Mouse (Mus musculus) telencephalon, adult 2 months (tissue): ENCODE data around the gene Nudt14.

Experiments used
- DNase-seq: peaks from one replicate; pipeline ENCODE4 v3.0.0-alpha.2; 2011; ENCODE audit warnings: low read depth, low spot score

Gene Nudt14

GRCm38 (mm10) chr12:112950040-112950760 lies 8.3 kb upstream of the Nudt14 start:
- peak; percentile 82 for DNase-seq

- no peak for DNase-seq
Observed at GRCm38 (mm10) chr12:112947307-112947706, 5.4 kb upstream of the Nudt14 start.

- no peak for DNase-seq
Observed at GRCm38 (mm10) chr12:112943669-112944068, 1.7 kb upstream of the Nudt14 start.

- DNase-seq = no peak
Observed at GRCm38 (mm10) chr12:112941156-112941775, 658 bp downstream of the Nudt14 start.

- no peak for DNase-seq
Observed at GRCm38 (mm10) chr12:112940710-112941109, 1.2 kb downstream of the Nudt14 start.

GRCm38 (mm10) chr12:112940238-112940637 lies 1.7 kb downstream of the Nudt14 start:
- DNase-seq = no peak

- no peak for DNase-seq
Observed at GRCm38 (mm10) chr12:112938873-112939565, 2.9 kb downstream of the Nudt14 start.

GRCm38 (mm10) chr12:112938366-112938765 lies 3.6 kb downstream of the Nudt14 start:
- no peak for DNase-seq

GRCm38 (mm10) chr12:112937906-112938305 lies 4.0 kb downstream of the Nudt14 start:
- no peak for DNase-seq

- DNase-seq = no peak
Observed at GRCm38 (mm10) chr12:112932647-112933046, 9.3 kb downstream of the Nudt14 start.

- no peak for DNase-seq
Observed at GRCm38 (mm10) chr12:112929562-112930352, 12.2 kb downstream of the Nudt14 start, which contains the start of gene Jag2. Jag2 (minus strand) TSS chr12:112929776.

GRCm38 (mm10) chr12:112928401-112929241 lies 13.3 kb downstream of the Nudt14 start:
- peak; percentile 41 for DNase-seq

- DNase-seq = no peak
Observed at GRCm38 (mm10) chr12:112927265-112927664, 14.7 kb downstream of the Nudt14 start.

- no peak for DNase-seq
Observed at GRCm38 (mm10) chr12:112925950-112926349, 16.0 kb downstream of the Nudt14 start.

GRCm38 (mm10) chr12:112922541-112922940 lies 19.4 kb downstream of the Nudt14 start:
- DNase-seq = no peak

GRCm38 (mm10) chr12:112921518-112921917 lies 20.4 kb downstream of the Nudt14 start:
- DNase-seq = no peak

GRCm38 (mm10) chr12:112917906-112918305 lies 24.0 kb downstream of the Nudt14 start:
- DNase-seq = no peak

- no peak for DNase-seq
Observed at GRCm38 (mm10) chr12:112917486-112917885, 24.4 kb downstream of the Nudt14 start.

GRCm38 (mm10) chr12:112916698-112917400 lies 25.1 kb downstream of the Nudt14 start:
- DNase-seq = no peak

- DNase-seq = no peak
Observed at GRCm38 (mm10) chr12:112915587-112915986, 26.3 kb downstream of the Nudt14 start.
